Mouse (Mus musculus): Measurements from ENCODE around the gene BC030500. TPM values are rescaled to one million over a fixed set of nuclear protein-coding genes. Genes with fewer than 3 reads are reported as not detected.

The BC030500 gene
- not detected for total RNA-seq (2022)

DNA sequence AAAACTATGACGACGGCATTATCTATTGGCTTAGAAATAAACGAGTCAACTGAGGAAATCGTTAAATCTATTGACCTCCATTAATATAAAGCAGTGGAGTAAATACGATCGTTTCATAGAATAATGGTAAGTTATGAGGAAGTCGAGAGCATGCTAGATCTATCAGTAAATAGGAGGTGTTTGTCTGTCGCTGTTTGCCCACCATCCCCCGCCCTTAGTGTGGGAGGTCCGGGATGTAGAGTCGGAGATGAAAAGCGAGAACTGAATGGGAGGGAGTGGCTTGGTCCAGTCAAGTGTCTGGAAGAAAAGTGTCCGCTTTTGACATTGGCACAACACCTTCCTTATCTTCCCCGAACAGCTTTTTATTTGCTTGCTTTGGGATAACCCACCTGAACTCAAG is at the start of gene BC030500:
Gene BC030500 (plus strand): TSS at position 79 of the 400 bp plus-strand sequence.
- DNase-seq: no peak

- no peak for DNase-seq
Measured at GRCm38 (mm10) chr8:58886405-58886804, 25.1 kb upstream of the BC030500 start.

DNA sequence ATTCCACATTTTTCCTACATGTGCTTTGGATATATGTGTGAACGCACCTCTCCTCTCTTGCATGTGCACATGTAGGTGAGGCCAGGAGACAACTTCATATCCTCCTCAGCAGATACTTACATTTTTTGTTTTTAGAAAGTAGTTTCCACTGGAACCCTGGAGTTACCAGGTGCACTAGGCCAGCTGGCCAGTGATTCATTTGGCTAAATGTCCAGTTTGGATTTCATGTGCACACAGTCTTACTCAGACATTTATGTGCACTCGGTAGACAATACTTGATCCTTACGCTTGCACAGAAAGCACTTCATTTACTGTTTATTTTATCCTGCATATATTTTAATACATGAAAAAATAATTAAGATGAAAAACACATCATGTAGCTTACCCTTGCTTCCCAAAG is 21.0 kb upstream of the BC030500 start:
- no peak for DNase-seq

GRCm38 (mm10) chr8:58895960-58896359 is 15.6 kb upstream of the BC030500 start:
- DNase-seq: no peak

DNA sequence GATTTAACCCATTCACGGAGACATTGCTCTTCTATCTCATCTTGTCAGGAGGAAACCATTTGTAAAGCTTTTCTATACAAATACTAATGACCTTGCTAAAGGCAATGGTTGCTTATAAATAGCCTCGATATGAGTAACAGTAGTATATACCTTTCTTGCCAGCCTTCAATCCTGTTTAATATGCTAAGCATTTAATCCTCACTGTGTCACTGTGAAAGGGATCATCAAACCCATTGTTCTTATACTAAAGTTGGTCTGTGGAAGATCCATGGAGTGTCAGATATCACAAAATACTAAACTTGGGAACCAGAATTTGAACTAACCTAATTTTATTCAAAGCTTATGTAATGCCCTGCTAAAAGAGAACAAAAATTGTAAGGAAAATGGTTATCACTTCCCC is 7.1 kb upstream of the BC030500 start:
- DNase-seq: no peak

DNA sequence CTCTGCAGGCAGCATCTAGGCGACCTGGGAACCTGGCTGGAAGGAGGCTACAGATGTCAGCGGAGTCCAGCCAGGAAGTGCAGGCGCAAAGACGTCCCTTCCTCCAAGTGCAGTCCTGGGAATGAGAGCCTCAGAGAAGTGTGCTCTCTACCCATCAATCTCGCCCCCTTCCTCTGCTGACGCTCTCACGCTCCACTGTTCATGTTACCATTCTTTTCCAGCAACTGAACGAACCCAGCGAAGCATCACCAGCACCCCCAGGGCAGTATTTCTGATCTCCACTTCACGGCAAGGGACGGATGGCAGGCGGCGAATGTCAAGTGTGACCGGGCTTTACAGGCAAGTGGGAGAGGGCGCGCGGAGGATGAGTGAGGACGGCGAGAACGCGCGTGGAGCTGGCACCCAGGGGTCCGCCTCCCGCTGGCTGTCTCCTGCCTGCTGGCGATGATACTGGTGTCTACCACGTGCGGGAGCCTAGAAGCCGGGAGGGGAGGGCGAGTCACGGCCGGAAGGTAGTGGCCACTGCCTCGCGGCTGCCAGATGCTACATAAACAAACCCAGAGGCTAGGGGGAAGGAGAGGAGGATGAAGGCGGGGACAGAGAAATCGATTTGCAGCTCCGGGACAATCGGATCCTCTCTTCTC is 763 bp downstream of the BC030500 start, which contains the start of gene Galntl6:
Gene Galntl6 (minus strand): TSS at position 445 of the 644 bp plus-strand sequence.
- DNase-seq: no peak

DNA sequence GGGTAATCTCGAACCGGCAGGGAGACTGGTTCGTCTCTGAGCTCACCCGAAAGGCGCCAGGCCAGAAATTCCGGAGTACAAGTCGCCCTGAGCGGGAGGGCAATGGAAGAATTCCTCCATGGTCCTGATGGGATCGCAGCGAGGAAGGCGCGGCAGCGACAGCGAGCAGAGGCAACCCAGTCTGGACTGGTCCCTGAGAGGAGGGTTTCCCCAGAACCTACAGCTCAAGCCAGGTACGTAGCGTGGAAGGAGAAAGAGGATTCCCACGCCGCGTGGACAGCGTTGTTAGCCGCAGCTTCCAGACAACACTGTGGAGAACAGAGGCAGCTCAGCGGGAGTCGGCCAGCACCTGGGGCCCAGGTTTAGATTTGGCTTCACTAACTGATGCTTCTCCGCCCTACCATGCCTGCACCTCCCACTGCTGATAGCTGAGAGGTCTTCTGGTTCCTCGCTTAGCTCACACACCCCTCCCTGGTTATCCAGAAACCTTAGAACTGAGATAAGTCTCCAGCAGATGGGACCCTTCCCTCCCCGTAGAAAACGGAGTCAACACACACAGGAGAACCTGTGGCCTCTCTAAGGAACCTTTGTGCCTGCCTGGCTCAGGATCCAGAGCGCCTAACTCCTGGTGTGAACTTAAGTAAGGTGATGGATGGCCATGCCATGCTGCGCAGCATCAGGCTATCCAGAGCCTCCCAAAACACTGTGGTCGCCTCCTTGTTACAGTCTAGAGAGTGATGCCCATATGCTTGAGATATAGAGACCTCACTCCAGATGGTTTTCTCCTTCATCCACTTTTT is 1.5 kb downstream of the BC030500 start:
- DNase-seq: no peak

DNA sequence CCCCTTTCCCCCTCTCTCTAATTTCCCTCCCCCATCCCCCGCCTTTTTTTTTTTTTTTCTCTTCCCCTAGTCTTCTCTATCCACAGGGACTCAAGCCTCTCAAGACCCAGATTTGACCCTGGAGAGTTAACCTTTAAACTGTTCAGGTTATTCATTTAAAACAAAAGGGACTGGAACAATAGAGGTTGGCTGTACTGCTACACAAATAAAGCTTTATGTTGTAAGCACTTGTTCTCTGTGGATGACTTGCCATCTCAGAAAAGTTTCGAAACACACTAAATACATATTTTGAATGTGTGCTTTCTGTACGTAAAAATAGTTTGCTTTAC is 2.0 kb downstream of the BC030500 start:
- DNase-seq: no peak

GRCm38 (mm10) chr8:58915142-58915541 is 3.6 kb downstream of the BC030500 start:
- no peak for DNase-seq

- DNase-seq: no peak
Measured at GRCm38 (mm10) chr8:58931066-58931465, 19.5 kb downstream of the BC030500 start.

DNA sequence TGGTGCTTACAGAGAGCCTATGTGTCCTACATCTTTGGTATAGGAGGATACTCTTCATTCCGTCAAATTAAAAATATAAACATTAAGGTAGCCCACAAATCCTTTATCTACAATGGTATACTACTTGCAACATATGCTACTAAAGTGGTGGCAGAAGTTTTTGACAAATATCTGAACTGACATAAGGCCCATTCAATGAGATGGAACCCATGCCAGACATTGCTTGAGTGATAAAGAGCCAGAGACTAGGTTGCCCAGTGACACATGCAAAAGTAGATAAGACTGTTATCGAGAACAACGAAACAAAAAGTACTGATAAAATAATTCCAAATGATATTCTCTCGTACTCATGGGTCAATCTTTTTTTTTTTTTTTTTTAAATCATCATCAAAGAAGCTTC is 32.2 kb downstream of the BC030500 start:
- no peak for DNase-seq

- DNase-seq: no peak
Measured at GRCm38 (mm10) chr8:58957195-58957739, 45.7 kb downstream of the BC030500 start.

Other genes with a start within 250 kb of the BC030500 start
- gene Galntl6, start 885 bp downstream of the BC030500 start, total RNA-seq (2022): under 1 TPM in 3 of 4 experiments, not detected in 1; 0.23 to 0.78 (median 0.28) TPM